Mouse (Mus musculus) testis, adult 2 months (tissue): ENCODE results near the gene Fhad1.

Source experiments
- CTCF ChIP-seq: fragments of 200-500 bp; IDR thresholded peaks from 2 replicates; pipeline ENCODE4 v1.5.1; 2012; ENCODE audit warnings: low read depth, mild to moderate bottlenecking, inconsistent platforms, low read length, moderate library complexity; ENCODE audit not compliant: control insufficient read depth, insufficient read depth, insufficient replicate concordance
- POLR2A ChIP-seq: fragments of 200-500 bp; IDR thresholded peaks from 2 replicates; pipeline ENCODE4 v1.6.1; 2012; ENCODE audit warnings: low read depth, mild to moderate bottlenecking, inconsistent platforms, low read length, moderate library complexity; ENCODE audit not compliant: control insufficient read depth

DNA sequence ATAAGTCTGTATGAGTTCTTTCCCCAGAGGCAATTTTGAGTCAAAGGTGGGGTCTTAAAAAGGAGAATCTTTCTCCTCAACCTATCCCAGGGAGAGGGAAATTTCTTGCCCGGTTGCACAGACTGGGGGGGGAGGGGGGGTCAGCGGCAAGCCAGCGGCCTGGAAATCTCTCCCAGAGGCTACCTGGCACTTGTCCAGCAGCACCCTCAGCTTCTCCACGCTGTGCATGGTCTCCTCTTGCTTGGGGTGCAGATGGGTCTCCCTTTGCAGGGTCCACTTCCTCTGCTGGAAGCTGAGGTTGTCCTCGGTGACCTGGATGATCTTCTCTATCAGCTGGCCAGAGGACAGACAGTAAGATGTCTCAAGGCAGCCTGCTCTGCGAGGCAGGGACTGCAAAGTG, 61.0 kb downstream of the Fhad1 start:
- TF ChIP-seq CTCF (no peak), POLR2A (no peak)
